Mouse (Mus musculus) cerebellum, postnatal 10 days (tissue): Measurements from ENCODE around the gene Gm17482.

Experiments used
- DNase-seq, 2 experiments: peaks; one replicate each; pipeline ENCODE4 v3.0.0; 2021; ENCODE audit warnings: mixed read lengths in 2 of 2

The Gm17482 gene

GRCm38 (mm10) chr6:115251531-115251985 is 24.4 kb downstream of the Gm17482 start:
- DNase-seq, result peak; percentile 69 to 78

- DNase-seq, result peak; percentile 52 to 65
These were observed 25.1 kb downstream of the Gm17482 start, which contains the start of gene Timp4 for GRCm38 (mm10) chr6:115252099-115252873. Timp4 (minus strand) TSS chr6:115252205.

GRCm38 (mm10) chr6:115255171-115255570 is 28.0 kb downstream of the Gm17482 start:
- DNase-seq, result no peak

- peak in 1 of 2 experiments; percentile 54 for DNase-seq
These were observed 33.4 kb downstream of the Gm17482 start for GRCm38 (mm10) chr6:115260507-115260906.

GRCm38 (mm10) chr6:115266791-115267190 is 39.6 kb downstream of the Gm17482 start:
- DNase-seq, result no peak

GRCm38 (mm10) chr6:115267916-115268315 is 40.8 kb downstream of the Gm17482 start:
- peak; percentile 90 to 91 for DNase-seq

- no peak for DNase-seq
These were observed 41.6 kb downstream of the Gm17482 start for GRCm38 (mm10) chr6:115268551-115269385.

GRCm38 (mm10) chr6:115269561-115269960 is 42.4 kb downstream of the Gm17482 start:
- DNase-seq, result no peak

GRCm38 (mm10) chr6:115270085-115270484 is 42.9 kb downstream of the Gm17482 start:
- DNase-seq, result peak in 1 of 2 experiments; percentile 9

- DNase-seq, result no peak
These were observed 44.2 kb downstream of the Gm17482 start for GRCm38 (mm10) chr6:115271326-115271725.

- DNase-seq, result peak; percentile 60 to 61
These were observed 44.7 kb downstream of the Gm17482 start for GRCm38 (mm10) chr6:115271866-115272271.

- DNase-seq, result no peak
These were observed 46.2 kb downstream of the Gm17482 start for GRCm38 (mm10) chr6:115273346-115273745.

- DNase-seq, result no peak
These were observed 47.6 kb downstream of the Gm17482 start for GRCm38 (mm10) chr6:115274705-115275104.

- DNase-seq, result no peak
These were observed 48.1 kb downstream of the Gm17482 start for GRCm38 (mm10) chr6:115275116-115275815.

- DNase-seq, result peak in 1 of 2 experiments; percentile 31
These were observed 50.9 kb downstream of the Gm17482 start for GRCm38 (mm10) chr6:115278086-115278485.

- no peak for DNase-seq
These were observed 52.5 kb downstream of the Gm17482 start for GRCm38 (mm10) chr6:115279639-115280038.

- DNase-seq, result no peak
These were observed 57.0 kb downstream of the Gm17482 start for GRCm38 (mm10) chr6:115284153-115284552.

- DNase-seq, result no peak
These were observed 59.3 kb downstream of the Gm17482 start for GRCm38 (mm10) chr6:115286441-115286840.

- no peak for DNase-seq
These were observed 61.1 kb downstream of the Gm17482 start for GRCm38 (mm10) chr6:115288223-115288622.

- DNase-seq, result no peak
These were observed 63.4 kb downstream of the Gm17482 start for GRCm38 (mm10) chr6:115290561-115290960.

- no peak for DNase-seq
These were observed 63.9 kb downstream of the Gm17482 start for GRCm38 (mm10) chr6:115291068-115291467.

- DNase-seq, result no peak
These were observed 64.7 kb downstream of the Gm17482 start for GRCm38 (mm10) chr6:115291823-115292222.

- DNase-seq, result no peak
These were observed 65.5 kb downstream of the Gm17482 start for GRCm38 (mm10) chr6:115292621-115293020.
